ENCODE assay signal across 7 mouse cellular contexts in the genomic region with DNA sequence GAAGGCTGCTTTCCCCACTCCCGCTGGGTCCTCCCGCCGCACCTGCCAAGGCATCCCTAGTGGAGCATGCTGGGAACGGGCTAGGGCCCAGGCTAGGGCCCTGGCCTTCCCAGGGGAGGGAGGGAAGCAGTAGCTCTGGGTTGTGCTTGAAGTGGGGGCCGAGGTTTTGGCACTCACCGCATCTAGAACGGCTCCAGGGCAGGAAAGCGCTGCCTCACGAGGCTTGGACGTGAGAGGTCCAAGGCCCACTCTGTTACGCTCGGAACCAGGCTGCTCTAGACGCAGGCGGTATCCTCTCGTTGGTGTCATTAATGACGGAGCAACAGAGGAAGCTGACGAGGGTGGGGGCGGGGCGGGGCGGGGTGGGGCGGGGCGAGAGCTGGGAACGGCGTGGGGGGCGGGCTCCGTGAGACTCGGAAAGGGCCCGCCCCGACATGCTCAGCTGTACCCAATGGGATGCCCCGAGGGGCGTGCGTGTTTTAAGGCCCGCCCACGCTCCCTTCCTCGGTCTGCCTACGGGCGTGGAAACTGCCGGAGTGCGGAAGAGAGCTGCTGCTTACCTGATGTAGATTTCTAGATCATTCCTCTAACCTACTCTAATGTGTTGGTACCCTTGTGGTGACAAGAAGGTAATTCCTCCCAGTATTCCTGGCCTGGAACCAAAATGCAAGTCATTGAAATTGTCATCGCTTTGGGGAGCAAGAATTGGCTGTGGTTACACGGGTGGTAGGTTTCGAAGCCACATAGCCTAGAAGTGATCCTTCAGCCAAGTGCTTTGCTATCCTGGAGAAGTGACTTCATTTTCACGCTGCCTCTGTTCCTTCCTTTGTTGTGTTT. TPM values are rescaled to one million over a fixed set of nuclear protein-coding genes. Genes with fewer than 3 reads are reported as not detected.
DNase-seq lines count a peak whose midpoint lies in the region; ATAC-seq lines count a peak whose summit lies in the region.

C1galt1c1 (minus strand) TSS at position 287 of the 837 bp plus-strand sequence.

- no peaks in the 10 kb centered on the region for H3K4me1 ChIP-seq in embryonic facial prominence, embryonic 11.5 days (ENCODE audit: control insufficient read depth, insufficient read depth, low read length)
- no peaks in the 10 kb centered on the region for H3K4me1 ChIP-seq in limb, embryonic 10.5 days
- peaks cover 6% of the 10 kb centered on the region for H3K4me1 ChIP-seq in midbrain, embryonic 13.5 days (replicated peaks)

- peak within 1 kb of the TSS; percentile 13 for H3K4me2 ChIP-seq in embryonic facial prominence, embryonic 11.5 days (ENCODE audit: low read depth, low read length)
- peak within 1 kb of the TSS; percentile 49 for H3K4me2 ChIP-seq in midbrain, embryonic 13.5 days (replicated peaks)

- WGBS in embryonic facial prominence, embryonic 11.5 days, result 24% methylated on average over 34 of the region's 43 CpGs
- 15% methylated on average over 36 of the region's 43 CpGs for WGBS in limb, embryonic 10.5 days
- WGBS in midbrain, embryonic 13.5 days, result 29% methylated on average over 43 of the region's 43 CpGs

- peak; percentile 99 for ATAC-seq in embryonic facial prominence, embryonic 11.5 days (replicated peaks; ENCODE audit: insufficient number of reproducible peaks, low FRiP score, low TSS enrichment, low read depth)
- ATAC-seq in granulocyte monocyte progenitor cell, adult 5-6 weeks (replicated peaks; ENCODE audit: poor library complexity, severe bottlenecking), result peak; percentile 90
- ATAC-seq in midbrain, embryonic 13.5 days, result peak; percentile 99

- H3K9ac ChIP-seq in embryonic facial prominence, embryonic 11.5 days (replicated peaks; ENCODE audit: low read length), result peak within 1 kb of the TSS; percentile 46
- peak within 1 kb of the TSS; percentile 68 for H3K9ac ChIP-seq in midbrain, embryonic 13.5 days (replicated peaks)

- H3K9me3 ChIP-seq in embryonic facial prominence, embryonic 11.5 days (replicated peaks; ENCODE audit: control insufficient read depth, low read length), result no peaks in the 10 kb centered on the region
- H3K9me3 ChIP-seq in limb, embryonic 10.5 days (replicated peaks), result no peaks in the 10 kb centered on the region
- H3K9me3 ChIP-seq in midbrain, embryonic 13.5 days, result no peaks in the 10 kb centered on the region

- H3K4me3 ChIP-seq in embryonic facial prominence, embryonic 11.5 days (ENCODE audit: low read depth, low read length), result peak within 1 kb of the TSS; percentile 45
- H3K4me3 ChIP-seq in limb, embryonic 10.5 days, result peak within 1 kb of the TSS; percentile 59
- H3K4me3 ChIP-seq in midbrain, embryonic 13.5 days (replicated peaks), result peak within 1 kb of the TSS; percentile 52

- DNase-seq in adrenal gland, postnatal 14 days, result peak; percentile 94
- peak; percentile 92 for DNase-seq in embryonic facial prominence, embryonic 11.5 days (ENCODE audit: low spot score)
- DNase-seq in kidney, adult 11 months, result peak; percentile 93
- peak; percentile 88 for DNase-seq in limb, embryonic 10.5 days (ENCODE audit: low spot score)
- peak; percentile 83 for DNase-seq in spleen, adult 12 weeks (ENCODE audit: low spot score)

- H3K27ac ChIP-seq in embryonic facial prominence, embryonic 11.5 days (replicated peaks; ENCODE audit: low read depth, low read length), result no peak within 1 kb of the TSS; the same call in 1 of the 2 replicates
- peak within 1 kb of the TSS; percentile 87 for H3K27ac ChIP-seq in limb, embryonic 10.5 days
- H3K27ac ChIP-seq in midbrain, embryonic 13.5 days, result peak within 1 kb of the TSS; percentile 88

- no peaks in the 10 kb centered on the region for H3K36me3 ChIP-seq in embryonic facial prominence, embryonic 11.5 days (replicated peaks; ENCODE audit: control insufficient read depth, insufficient read depth, low read depth, low read length)
- no peaks in the 10 kb centered on the region for H3K36me3 ChIP-seq in limb, embryonic 10.5 days
- no peaks in the 10 kb centered on the region for H3K36me3 ChIP-seq in midbrain, embryonic 13.5 days

- no peaks in the 10 kb centered on the region for H3K27me3 ChIP-seq in embryonic facial prominence, embryonic 11.5 days (ENCODE audit: control insufficient read depth, insufficient read depth, low read length)
- no peaks in the 10 kb centered on the region for H3K27me3 ChIP-seq in limb, embryonic 10.5 days (ENCODE audit: low read depth, poor library complexity, severe bottlenecking)
- H3K27me3 ChIP-seq in midbrain, embryonic 13.5 days, result no peaks in the 10 kb centered on the region

RNA-seq across cellular contexts. Expression of gene C1galt1c1, which starts in this region (rescaled TPM):
- total RNA-seq in adrenal gland, postnatal 14 days (2021), result 19.5 and 20.4 TPM in 2 replicates
- 23.2 and 26.1 TPM in 2 replicates for polyA plus RNA-seq in embryonic facial prominence, embryonic 11.5 days (2014; fragmentation: Nextera tagmentation; extraction: Ambion mirVana)
- 73.9 and 82.5 TPM in 2 replicates for total RNA-seq in granulocyte monocyte progenitor cell, adult 5-6 weeks (2014; fragmentation: Nextera tagmentation)
- 97.2 and 112 TPM in 2 replicates for total RNA-seq in granulocyte monocyte progenitor cell, adult 5-6 weeks (2017)
- polyA plus RNA-seq in limb, embryonic 10.5 days (2016; fragmentation: Nextera tagmentation; extraction: Ambion mirVana), result 12.2 and 14.2 TPM in 2 replicates
- 26.8 and 27.8 TPM in 2 replicates for polyA plus RNA-seq in midbrain, embryonic 13.5 days (2015; fragmentation: Nextera tagmentation; extraction: Ambion mirVana)
